Mouse (Mus musculus): ENCODE measurements around the gene Muc20. TPM values are rescaled to one million over a fixed set of nuclear protein-coding genes. Genes with fewer than 3 reads are reported as not detected.

Gene Muc20
- polyA plus RNA-seq, 1 experiment from 2014 or later: not detected

Other genes starting within 250 kb of the Muc20 start
- 60.5 and 73.2 TPM in 2 replicates for gene Tfrc, start 188.5 kb downstream of the Muc20 start, polyA plus RNA-seq (2014; fragmentation: Nextera tagmentation; extraction: Ambion mirVana)
- gene Tnk2, start 153.6 kb downstream of the Muc20 start, polyA plus RNA-seq (2014; fragmentation: Nextera tagmentation; extraction: Ambion mirVana): 13.1 and 17.1 TPM in 2 replicates
- gene Muc4, start 61.5 kb downstream of the Muc20 start, polyA plus RNA-seq (2014; fragmentation: Nextera tagmentation; extraction: Ambion mirVana): 8.7 and 8.8 TPM in 2 replicates
- not detected in 2 replicates for gene Smbd1, start 13.0 kb upstream of the Muc20 start, polyA plus RNA-seq (2014; fragmentation: Nextera tagmentation; extraction: Ambion mirVana)
- gene Fyttd1, start 80.1 kb upstream of the Muc20 start, polyA plus RNA-seq (2014; fragmentation: Nextera tagmentation; extraction: Ambion mirVana): 132 and 137 TPM in 2 replicates
- gene Rubcn, start 80.3 kb upstream of the Muc20 start, polyA plus RNA-seq (2014; fragmentation: Nextera tagmentation; extraction: Ambion mirVana): 17.8 and 18.8 TPM in 2 replicates
- gene Lrch3, start 116.7 kb upstream of the Muc20 start, polyA plus RNA-seq (2014; fragmentation: Nextera tagmentation; extraction: Ambion mirVana): 31.1 and 34.1 TPM in 2 replicates

All from stomach, embryonic 14.5 days (tissue).